Mouse (Mus musculus) hindbrain, embryonic 12.5 days (tissue): ENCODE measurements around the gene Lrrc45. TPM values are rescaled to one million over a fixed set of nuclear protein-coding genes. Genes with fewer than 3 reads are reported as not detected.
"Not testable (repeated sequence)": the region's sequence is repeated elsewhere in the genome, so short reads cannot be mapped to it uniquely, and the experiment has no call there.

Source experiments
- ATAC-seq: fragments of 200-750 bp; cut with Nextera tagmentation; 2 replicates; pipeline ENCODE4 v1.8.0; 2017; ENCODE audit warnings: moderate TSS enrichment; ENCODE audit not compliant: low FRiP score
- H3K27ac ChIP-seq: fragments of 300-500 bp; sonication (generic); 2 replicates; pipeline ENCODE4 v1.5.1; 2016; ENCODE audit warnings: mild to moderate bottlenecking
- H3K27me3 ChIP-seq: fragments of 300-500 bp; sonication (generic); 2 replicates; pipeline ENCODE4 v1.6.1; 2016; ENCODE audit warnings: mild to moderate bottlenecking
- H3K36me3 ChIP-seq: fragments of 300-500 bp; sonication (generic); 2 replicates; pipeline ENCODE4 v1.6.1; 2016; ENCODE audit warnings: mild to moderate bottlenecking
- H3K4me1 ChIP-seq: fragments of 300-500 bp; sonication (generic); 2 replicates; pipeline ENCODE4 v1.6.1; 2016
- H3K4me2 ChIP-seq: fragments of 300-500 bp; sonication (generic); replicated peaks from 2 replicates; pipeline ENCODE4 v1.6.1; 2016; ENCODE audit warnings: mild to moderate bottlenecking
- H3K4me3 ChIP-seq: fragments of 300-500 bp; sonication (generic); 2 replicates; pipeline ENCODE4 v1.5.1; 2016; ENCODE audit warnings: mild to moderate bottlenecking
- H3K9ac ChIP-seq: fragments of 300-500 bp; sonication (generic); 2 replicates; pipeline ENCODE4 v1.6.1; 2016; ENCODE audit warnings: mild to moderate bottlenecking, moderate library complexity
- H3K9me3 ChIP-seq: fragments of 300-500 bp; sonication (generic); replicated peaks from 2 replicates; pipeline ENCODE4 v1.6.1; 2016; ENCODE audit warnings: mild to moderate bottlenecking
- WGBS: fragments of 180-500 bp; shearing (Covaris S2); methylation state at CpG from one replicate; pipeline ENCODE4 v1.1.7; 2016; 5-methylcytosine and 5-hydroxymethylcytosine counted together
- polyA plus RNA-seq: library from polyadenylated mRNA; unstranded; fragments of >200 nt; fragmentation: Nextera tagmentation; extraction: Ambion mirVana; gene quantifications from 2 replicates; pipeline ENCODE4 v1.2.1, GENCODE M21; 2016

Gene Lrrc45
- polyA plus RNA-seq, 1 experiment from 2014 or later, result 78.8 TPM

- H3K4me1 ChIP-seq, H3K27ac ChIP-seq, H3K4me2 ChIP-seq, H3K4me3 ChIP-seq, H3K9ac ChIP-seq, H3K36me3 ChIP-seq: not testable (repeated sequence)
- H3K27me3 ChIP-seq, result peaks cover 17% of the 10 kb centered on the region
- WGBS, result 3% methylated on average over 9 of the region's 23 CpGs
- H3K9me3 ChIP-seq, result peaks cover 10% of the 10 kb centered on the region
- peak; percentile 52; the same call in 1 of the 2 replicates for ATAC-seq
Observed at GRCm38 (mm10) chr11:120763121-120763999, 49.6 kb downstream of the Lrrc45 start.

GRCm38 (mm10) chr11:120767023-120767422 lies 53.3 kb downstream of the Lrrc45 start:
- H3K27ac ChIP-seq, H3K36me3 ChIP-seq, H3K9me3 ChIP-seq, ATAC-seq, H3K4me2 ChIP-seq, H3K9ac ChIP-seq, H3K4me1 ChIP-seq, H3K4me3 ChIP-seq: not testable (repeated sequence)
- peaks cover 11% of the 10 kb centered on the region for H3K27me3 ChIP-seq
- 71% methylated on average over 4 of the region's 7 CpGs for WGBS

GRCm38 (mm10) chr11:120768206-120768605 lies 54.5 kb downstream of the Lrrc45 start:
- H3K4me1 ChIP-seq, result no peaks in the 10 kb centered on the region
- H3K9ac ChIP-seq, result no peak overlapping the region
- H3K36me3 ChIP-seq, result no peaks in the 10 kb centered on the region
- H3K4me3 ChIP-seq, result no peak overlapping the region
- H3K27me3 ChIP-seq, result peaks cover 4% of the 10 kb centered on the region
- no peaks in the 10 kb centered on the region for H3K9me3 ChIP-seq
- ATAC-seq, result no peak
- no peak overlapping the region for H3K4me2 ChIP-seq
- no peak overlapping the region for H3K27ac ChIP-seq
- WGBS, result 80% methylated on average over 1 of the region's 1 CpGs

Other genes starting within 250 kb of the Lrrc45 start
- 57.1 and 58.4 TPM in 2 replicates for gene Arl16, start 246.3 kb upstream of the Lrrc45 start, polyA plus RNA-seq
- gene Mrpl12, start 229.3 kb upstream of the Lrrc45 start, polyA plus RNA-seq, result 104 and 108 TPM in 2 replicates
- 37.7 and 38.0 TPM in 2 replicates for gene Slc25a10, start 222.1 kb upstream of the Lrrc45 start, polyA plus RNA-seq
- 0.47 and 0.54 TPM in 2 replicates for gene Gcgr, start 183.2 kb upstream of the Lrrc45 start, polyA plus RNA-seq
- 210 and 219 TPM in 2 replicates for gene Mcrip1, start 164.2 kb upstream of the Lrrc45 start, polyA plus RNA-seq
- gene Ppp1r27, start 162.8 kb upstream of the Lrrc45 start, polyA plus RNA-seq, result not detected in 2 replicates
- gene P4hb, start 140.7 kb upstream of the Lrrc45 start, polyA plus RNA-seq, result 473 and 486 TPM in 2 replicates
- 548 TPM in 2 replicates for gene Arhgdia, start 132.3 kb upstream of the Lrrc45 start, polyA plus RNA-seq
- gene Alyref, start 115.6 kb upstream of the Lrrc45 start, polyA plus RNA-seq, result 539 and 588 TPM in 2 replicates
- gene Anapc11, start 115.5 kb upstream of the Lrrc45 start, polyA plus RNA-seq, result 153 and 170 TPM in 2 replicates
- gene Npb, start 105.4 kb upstream of the Lrrc45 start, polyA plus RNA-seq, result 1.0 and 1.3 TPM in 2 replicates
- 145 and 148 TPM in 2 replicates for gene Pcyt2, start 96.0 kb upstream of the Lrrc45 start, polyA plus RNA-seq
- gene Sirt7, start 88.7 kb upstream of the Lrrc45 start, polyA plus RNA-seq, result 43.9 and 50.0 TPM in 2 replicates
- gene Mafg, start 80.3 kb upstream of the Lrrc45 start, polyA plus RNA-seq, result 40.1 TPM in 2 replicates
- 28.5 and 28.8 TPM in 2 replicates for gene Pycr1, start 70.2 kb upstream of the Lrrc45 start, polyA plus RNA-seq
- 0.39 and 0.60 TPM in 2 replicates for gene Myadml2, start 65.8 kb upstream of the Lrrc45 start, polyA plus RNA-seq
- 1.7 and 3.0 TPM in 2 replicates for gene Notum, start 52.8 kb upstream of the Lrrc45 start, polyA plus RNA-seq
- 144 and 151 TPM in 2 replicates for gene Aspscr1, start 41.0 kb upstream of the Lrrc45 start, polyA plus RNA-seq
- 106 and 113 TPM in 2 replicates for gene Cenpx, start 187 bp upstream of the Lrrc45 start, polyA plus RNA-seq
- 98.4 and 99.9 TPM in 2 replicates for gene Rac3, start 7.5 kb downstream of the Lrrc45 start, polyA plus RNA-seq
- gene Dcxr, start 13.4 kb downstream of the Lrrc45 start, polyA plus RNA-seq, result 11.6 and 12.2 TPM in 2 replicates
- gene Cbr2, start 18.2 kb downstream of the Lrrc45 start, polyA plus RNA-seq, result 1.6 and 2.6 TPM in 2 replicates
- 3.0 and 4.0 TPM in 2 replicates for gene Hmga1b, start 48.9 kb downstream of the Lrrc45 start, polyA plus RNA-seq
- 68.5 and 70.1 TPM in 2 replicates for gene Rfng, start 70.3 kb downstream of the Lrrc45 start, polyA plus RNA-seq
- 223 and 232 TPM in 2 replicates for gene Gps1, start 70.3 kb downstream of the Lrrc45 start, polyA plus RNA-seq
- 54.5 and 60.0 TPM in 2 replicates for gene Dus1l, start 82.5 kb downstream of the Lrrc45 start, polyA plus RNA-seq
- gene Fasn, start 110.6 kb downstream of the Lrrc45 start, polyA plus RNA-seq, result 115 and 120 TPM in 2 replicates
- 6.0 TPM in 2 replicates for gene Ccdc57, start 218.9 kb downstream of the Lrrc45 start, polyA plus RNA-seq
- 43.9 and 45.9 TPM in 2 replicates for gene Slc16a3, start 234.6 kb downstream of the Lrrc45 start, polyA plus RNA-seq